Mouse (Mus musculus) liver, postnatal 0 days (tissue): ENCODE data around the gene Cd209g.
"Not testable (repeated sequence)": the region's sequence is repeated elsewhere in the genome, so short reads cannot be mapped to it uniquely, and the experiment has no call there.

ENCODE experiments used
- CTCF ChIP-seq: sonication (generic); IDR thresholded peaks from 2 replicates; pipeline ENCODE4 v1.5.1; 2016; ENCODE audit warnings: antibody characterized with exemption, low read depth
- EP300 ChIP-seq: IDR thresholded peaks from 2 replicates; pipeline ENCODE4 v1.6.1; 2016; ENCODE audit warnings: antibody characterized with exemption, low read depth, mild to moderate bottlenecking

- TF ChIP-seq CTCF, EP300: not testable (repeated sequence)
Measured at GRCm38 (mm10) chr8:4087180-4087722, 46.6 kb upstream of the Cd209g start.
